Mouse (Mus musculus): ENCODE results near the gene Dgat2.

Dgat2 gene

GRCm38 (mm10) chr7:99139841-99140491, 42.6 kb downstream of the Dgat2 start:
- DNase-seq (ENCODE audit: low spot score in 2 of 2): no peak

- DNase-seq (ENCODE audit: low spot score in 2 of 2): no peak
Observed at GRCm38 (mm10) chr7:99137541-99137940, 45.0 kb downstream of the Dgat2 start.

- DNase-seq (ENCODE audit: low spot score in 2 of 2): no peak
Observed at GRCm38 (mm10) chr7:99136789-99137188, 45.7 kb downstream of the Dgat2 start.

- no peak for DNase-seq (ENCODE audit: low spot score in 2 of 2)
Observed at GRCm38 (mm10) chr7:99133811-99134402, 48.6 kb downstream of the Dgat2 start.

- no peak for DNase-seq (ENCODE audit: low spot score in 2 of 2)
Observed at GRCm38 (mm10) chr7:99132597-99132996, 49.9 kb downstream of the Dgat2 start.

- DNase-seq (ENCODE audit: low spot score in 2 of 2): no peak
Observed at GRCm38 (mm10) chr7:99131819-99132353, 50.6 kb downstream of the Dgat2 start.

- no peak for DNase-seq (ENCODE audit: low spot score in 2 of 2)
Observed at GRCm38 (mm10) chr7:99128965-99129364, 53.6 kb downstream of the Dgat2 start.

- no peak for DNase-seq (ENCODE audit: low spot score in 2 of 2)
Observed at GRCm38 (mm10) chr7:99128020-99128950, 54.2 kb downstream of the Dgat2 start.

GRCm38 (mm10) chr7:99126057-99126456, 56.5 kb downstream of the Dgat2 start:
- peak in 1 of 2 experiments; percentile 50 for DNase-seq (ENCODE audit: low spot score in 2 of 2)

- DNase-seq (ENCODE audit: low spot score in 2 of 2): no peak
Observed at GRCm38 (mm10) chr7:99122651-99123050, 59.9 kb downstream of the Dgat2 start.

- no peak for DNase-seq (ENCODE audit: low spot score in 2 of 2)
Observed at GRCm38 (mm10) chr7:99120865-99121521, 61.5 kb downstream of the Dgat2 start.

GRCm38 (mm10) chr7:99120082-99120481, 62.4 kb downstream of the Dgat2 start:
- DNase-seq (ENCODE audit: low spot score in 2 of 2): no peak

GRCm38 (mm10) chr7:99116781-99117180, 65.7 kb downstream of the Dgat2 start:
- DNase-seq (ENCODE audit: low spot score in 2 of 2): no peak

- DNase-seq (ENCODE audit: low spot score in 2 of 2): no peak
Observed at GRCm38 (mm10) chr7:99114006-99114726, 68.4 kb downstream of the Dgat2 start.

GRCm38 (mm10) chr7:99107566-99107965, 75.0 kb downstream of the Dgat2 start:
- DNase-seq (ENCODE audit: low spot score in 2 of 2): no peak

GRCm38 (mm10) chr7:99106714-99107270, 75.7 kb downstream of the Dgat2 start:
- no peak for DNase-seq (ENCODE audit: low spot score in 2 of 2)
